Mouse (Mus musculus) limb, embryonic 14.5 days (tissue): ENCODE measurements around the gene Plekhh1. TPM values are rescaled to one million over a fixed set of nuclear protein-coding genes. Genes with fewer than 3 reads are reported as not detected.
"Not testable (repeated sequence)": the region's sequence is repeated elsewhere in the genome, so short reads cannot be mapped to it uniquely, and the experiment has no call there.

Experiments used
- ATAC-seq: fragments of 200-750 bp; cut with Nextera tagmentation; 2 replicates; pipeline ENCODE4 v1.8.0; 2017; ENCODE audit warnings: low read depth, moderate number of reproducible peaks, moderate TSS enrichment; ENCODE audit not compliant: low FRiP score
- DNase-seq: peaks from one replicate; pipeline ENCODE4 v3.0.0-alpha.2; 2015; ENCODE audit warnings: low spot score
- H3K27ac ChIP-seq: fragments of 300-500 bp; sonication (generic); replicated peaks from 2 replicates; pipeline ENCODE4 v1.5.1; 2014; ENCODE audit warnings: low read depth, mild to moderate bottlenecking, low read length, moderate library complexity, mixed read lengths
- H3K27me3 ChIP-seq: fragments of 300-500 bp; sonication (generic); 2 replicates; pipeline ENCODE4 v1.6.1; 2014; ENCODE audit warnings: low read length, mixed read lengths; ENCODE audit not compliant: control insufficient read depth, insufficient read depth
- H3K36me3 ChIP-seq: fragments of 300-500 bp; sonication (generic); 2 replicates; pipeline ENCODE4 v1.6.1; 2014; ENCODE audit warnings: mild to moderate bottlenecking, low read length, moderate library complexity, mixed read lengths; ENCODE audit not compliant: control insufficient read depth, insufficient read depth
- H3K4me1 ChIP-seq: fragments of 300-500 bp; sonication (generic); 2 replicates; pipeline ENCODE4 v1.6.1; 2014; ENCODE audit warnings: antibody characterized with exemption, low read length, mixed read lengths; ENCODE audit not compliant: control insufficient read depth, insufficient read depth
- H3K4me2 ChIP-seq: fragments of 300-500 bp; sonication (generic); replicated peaks from 2 replicates; pipeline ENCODE4 v1.6.1; 2014; ENCODE audit warnings: low read depth, mild to moderate bottlenecking, low read length, moderate library complexity; ENCODE audit not compliant: severe bottlenecking
- H3K4me3 ChIP-seq: fragments of 300-500 bp; sonication (generic); replicated peaks from 2 replicates; pipeline ENCODE4 v1.5.1; 2014; ENCODE audit warnings: low read length
- H3K9ac ChIP-seq: fragments of 300-500 bp; sonication (generic); 2 replicates; pipeline ENCODE4 v1.6.1; 2014; ENCODE audit warnings: mild to moderate bottlenecking, low read depth, low read length, moderate library complexity; ENCODE audit not compliant: severe bottlenecking
- H3K9me3 ChIP-seq: fragments of 300-500 bp; sonication (generic); 2 replicates; pipeline ENCODE4 v1.6.1; 2016; ENCODE audit warnings: low read length; ENCODE audit not compliant: control insufficient read depth
- POLR2A ChIP-seq: fragments of 200-500 bp; IDR thresholded peaks from 2 replicates; pipeline ENCODE4 v1.8.0; 2012; ENCODE audit warnings: inconsistent platforms, mild to moderate bottlenecking, moderate library complexity, borderline replicate concordance; ENCODE audit not compliant: insufficient read depth, insufficient read length; ENCODE audit errors: extremely low read depth
- WGBS: fragments of 180-500 bp; shearing (Covaris S2); extraction: QIAGEN DNeasy Blood & Tissue Kit; methylation state at CpG from one replicate; pipeline ENCODE4 v1.1.7; 2014; 5-methylcytosine and 5-hydroxymethylcytosine counted together
- polyA plus RNA-seq, 2 experiments: library from polyadenylated mRNA; depleted of rRNA in 1 of 2; stranded (reverse) in 1 of 2; unstranded in 1 of 2; fragments of >200 nt; fragmentation: Nextera tagmentation in 1 of 2; extraction: Ambion mirVana in 1 of 2; gene quantifications; 2 replicates each; pipeline versions ENCODE4 v1.2.1 to v1.2.3; 2012 to 2014

The Plekhh1 gene
- polyA plus RNA-seq, 2 experiments, result 2.5 to 4.9 TPM

DNA sequence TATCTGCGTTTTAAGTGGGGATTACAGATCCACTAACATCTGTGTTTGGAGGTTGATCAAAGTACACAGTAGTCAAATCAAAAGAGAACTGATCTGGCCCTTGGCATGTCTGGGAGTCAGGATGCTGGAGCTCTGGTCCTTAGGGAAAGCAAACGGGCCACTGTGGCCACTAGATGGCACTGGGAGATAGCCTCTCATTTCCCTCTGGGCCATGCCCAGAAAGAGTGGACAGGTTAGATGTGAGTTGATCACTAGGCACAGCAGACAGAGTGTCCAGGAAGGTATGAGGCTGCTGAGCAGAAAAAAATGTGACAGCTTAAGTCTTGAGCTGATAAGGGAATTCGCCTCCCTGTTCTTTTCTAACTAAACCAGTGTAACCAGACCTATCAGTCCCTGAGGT is 6.1 kb upstream of the Plekhh1 start:
- no peak overlapping the region for H3K9ac ChIP-seq
- no peak overlapping the region for H3K4me3 ChIP-seq
- DNase-seq, result peak; percentile 53
- ATAC-seq, result no peak
- no peak overlapping the region for H3K27ac ChIP-seq
- no peak for TF ChIP-seq POLR2A
- 17% methylated on average over 3 of the region's 3 CpGs for WGBS
- H3K4me2 ChIP-seq, result no peak overlapping the region
- H3K9me3 ChIP-seq, result no peaks in the 10 kb centered on the region
- H3K36me3 ChIP-seq, result no peaks in the 10 kb centered on the region
- H3K4me1 ChIP-seq, result peaks cover 6% of the 10 kb centered on the region
- H3K27me3 ChIP-seq, result no peaks in the 10 kb centered on the region

DNA sequence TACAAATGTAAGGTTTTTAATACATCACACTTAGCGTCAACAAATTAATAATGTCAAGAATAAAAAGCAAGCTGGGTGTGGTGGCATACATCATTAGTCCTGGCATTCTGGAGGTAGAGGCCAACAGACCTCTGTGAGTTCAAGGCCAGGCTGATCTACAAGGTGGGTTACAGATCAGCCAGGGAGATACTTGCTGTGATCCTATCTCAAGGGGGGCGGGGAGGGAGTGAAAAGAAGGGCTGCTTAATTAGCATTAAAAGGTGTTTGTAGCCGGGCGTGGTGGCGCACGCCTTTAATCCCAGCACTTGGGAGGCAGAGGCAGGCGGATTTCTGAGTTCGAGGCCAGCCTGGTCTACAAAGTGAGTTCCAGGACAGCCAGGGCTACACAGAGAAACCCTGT is 1.4 kb upstream of the Plekhh1 start:
- not testable (repeated sequence) for H3K9me3 ChIP-seq, H3K27me3 ChIP-seq, H3K4me2 ChIP-seq, DNase-seq, H3K27ac ChIP-seq, H3K36me3 ChIP-seq, H3K4me3 ChIP-seq, ATAC-seq, H3K9ac ChIP-seq
- WGBS, result 92% methylated on average over 8 of the region's 8 CpGs
- H3K4me1 ChIP-seq, result peaks cover 12% of the 10 kb centered on the region

DNA sequence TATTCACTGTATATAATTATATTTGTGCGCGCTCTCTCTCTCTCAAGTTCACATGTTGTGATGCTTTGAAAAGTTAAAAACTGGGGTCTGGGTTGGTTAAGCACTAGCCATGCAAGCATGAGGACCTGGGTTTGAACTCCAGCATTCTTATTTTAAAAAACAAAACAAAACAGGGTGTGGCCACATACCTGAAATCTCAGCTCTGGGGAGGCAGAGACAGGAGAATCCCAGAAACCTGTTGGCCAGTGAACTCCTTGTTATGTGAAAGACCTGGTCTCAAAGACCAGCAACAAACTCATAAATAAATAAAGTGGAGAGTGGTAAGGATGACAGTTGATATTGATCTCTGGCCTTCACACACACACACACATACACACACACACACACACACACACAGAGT is 5.4 kb downstream of the Plekhh1 start:
- 0 out of 2 replicates have a peak, but pooled peaks cover 2% of the 10 kb centered on the region for H3K4me1 ChIP-seq
- H3K27ac ChIP-seq, result no peak overlapping the region
- no peak for TF ChIP-seq POLR2A
- ATAC-seq (no peak), DNase-seq (no peak)
- no peak overlapping the region for H3K4me3 ChIP-seq
- H3K27me3 ChIP-seq, result no peaks in the 10 kb centered on the region
- H3K4me2 ChIP-seq, result no peak overlapping the region
- H3K9me3 ChIP-seq, result no peaks in the 10 kb centered on the region
- H3K9ac ChIP-seq, result no peak overlapping the region
- WGBS, result 95% methylated on average over 2 of the region's 2 CpGs
- no peaks in the 10 kb centered on the region for H3K36me3 ChIP-seq

DNA sequence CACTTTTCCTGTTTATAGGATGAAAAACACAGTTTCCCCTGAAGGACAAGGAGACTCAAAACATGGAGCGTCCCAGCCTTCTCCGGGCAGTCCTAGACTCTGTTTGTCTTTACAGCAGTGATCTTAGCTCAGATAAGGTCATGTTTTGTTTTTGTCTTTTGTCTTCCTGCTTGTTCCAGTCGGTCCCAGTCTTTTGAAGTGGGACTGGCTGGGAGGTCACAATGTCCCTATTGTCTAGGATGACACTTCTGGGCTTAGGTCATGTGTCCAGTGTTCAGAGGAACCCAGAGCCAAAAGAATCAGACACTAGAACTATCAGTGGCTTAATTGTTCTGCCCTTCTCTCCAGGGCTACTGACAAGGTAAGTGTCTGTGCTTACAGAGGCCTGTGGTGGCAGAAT is 6.4 kb downstream of the Plekhh1 start:
- ATAC-seq, result no peak
- WGBS, result 61% methylated on average over 3 of the region's 3 CpGs

DNA sequence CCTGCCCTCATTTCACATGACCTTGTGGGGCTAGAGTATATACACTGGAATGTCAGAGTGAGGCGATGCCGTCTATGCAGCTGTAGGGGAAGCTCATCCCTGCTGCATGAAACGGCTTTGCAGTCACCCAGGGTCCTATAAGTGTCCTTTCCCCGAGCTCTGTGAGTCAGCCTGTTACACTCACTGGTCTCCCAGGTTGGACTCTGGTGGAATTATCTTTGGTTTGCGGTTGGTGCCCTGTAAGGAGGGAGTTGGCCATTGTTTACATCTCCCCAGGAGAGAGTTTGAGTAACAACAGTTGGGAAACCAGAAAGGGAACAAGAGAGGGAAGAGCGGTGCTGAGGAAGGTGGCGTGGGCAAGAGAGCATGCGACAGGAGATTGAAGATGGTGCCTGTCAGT is 10.7 kb downstream of the Plekhh1 start:
- 0 out of 2 replicates have a peak, but pooled peaks cover under 1% of the 10 kb centered on the region for H3K4me1 ChIP-seq
- no peaks in the 10 kb centered on the region for H3K9me3 ChIP-seq
- H3K9ac ChIP-seq, result no peak overlapping the region
- H3K4me2 ChIP-seq, result no peak overlapping the region
- no peaks in the 10 kb centered on the region for H3K36me3 ChIP-seq
- H3K27ac ChIP-seq, result no peak overlapping the region
- H3K27me3 ChIP-seq, result no peaks in the 10 kb centered on the region
- ATAC-seq (no peak), DNase-seq (no peak)
- no peak for TF ChIP-seq POLR2A
- H3K4me3 ChIP-seq, result no peak overlapping the region
- 71% methylated on average over 8 of the region's 8 CpGs for WGBS

More for the DNA sequence above, 6.4 kb downstream of the Plekhh1 start:
- H3K27ac ChIP-seq, result no peak overlapping the region
- H3K36me3 ChIP-seq, result no peaks in the 10 kb centered on the region
- no peaks in the 10 kb centered on the region for H3K9me3 ChIP-seq
- no peak overlapping the region for H3K4me2 ChIP-seq
- TF ChIP-seq POLR2A, result no peak
- DNase-seq, result no peak
- no peaks in the 10 kb centered on the region for H3K27me3 ChIP-seq
- no peaks in the 10 kb centered on the region for H3K4me1 ChIP-seq
- no peak overlapping the region for H3K9ac ChIP-seq
- H3K4me3 ChIP-seq, result no peak overlapping the region
